Mouse (Mus musculus): ENCODE measurements around the gene Klhl8.

Gene Klhl8

DNA sequence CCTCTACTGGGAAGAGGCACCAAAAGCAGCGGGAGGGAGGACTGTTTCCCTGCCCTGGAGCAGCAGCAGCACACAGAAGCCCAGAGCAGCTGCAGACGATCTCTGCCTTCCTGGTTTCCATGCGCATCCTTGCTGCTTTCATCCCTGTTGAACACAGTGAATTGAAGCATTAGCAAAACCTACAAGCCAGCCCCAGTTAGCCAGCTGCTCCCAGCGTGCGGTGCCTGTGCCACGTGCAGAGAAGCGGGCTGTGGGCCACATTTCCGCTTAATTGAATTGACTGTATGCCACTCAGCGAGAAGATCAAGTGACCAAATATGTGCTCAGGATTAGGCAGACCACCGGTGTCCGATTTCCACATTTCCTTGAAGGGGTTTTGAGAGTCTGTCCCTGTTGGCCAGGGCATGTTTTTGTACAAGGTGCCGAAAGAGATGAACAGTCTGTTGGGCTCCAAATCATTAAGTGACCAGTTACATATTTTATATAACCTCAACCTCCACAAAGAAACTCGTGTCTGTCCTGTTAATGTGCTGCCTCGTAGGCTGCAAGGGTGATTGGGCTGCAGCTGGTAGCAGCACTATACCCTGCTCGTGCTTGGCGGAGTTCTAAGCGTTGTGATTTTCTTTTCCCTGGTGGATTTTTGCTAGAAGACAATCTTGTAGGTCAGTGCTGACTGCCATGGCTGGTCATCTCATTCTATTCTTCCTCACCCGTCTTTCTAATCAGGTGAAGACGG, 65.5 kb downstream of the Klhl8 start:
- peak; percentile 35 to 36 for DNase-seq

DNA sequence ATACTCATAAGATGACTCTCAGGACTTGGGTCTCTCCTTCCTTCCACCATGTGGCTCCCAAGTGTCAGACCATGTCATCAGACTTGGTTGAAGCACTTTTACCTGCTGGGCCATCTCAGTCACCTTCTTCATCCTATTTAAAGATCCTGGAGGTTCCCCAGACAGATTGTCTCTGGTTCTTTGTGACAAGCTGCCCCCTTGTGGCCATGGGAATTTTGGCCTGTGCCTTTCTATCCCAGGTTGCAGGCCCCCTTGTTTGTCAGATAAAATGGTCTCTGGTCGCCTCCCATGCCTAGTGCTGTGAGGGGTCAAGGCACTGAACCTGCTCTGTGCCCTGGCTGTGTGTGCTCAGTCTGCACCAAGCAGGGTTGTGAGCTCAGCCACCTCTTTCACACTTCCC, 67.1 kb downstream of the Klhl8 start:
- peak; percentile 40 to 42 for DNase-seq

DNA sequence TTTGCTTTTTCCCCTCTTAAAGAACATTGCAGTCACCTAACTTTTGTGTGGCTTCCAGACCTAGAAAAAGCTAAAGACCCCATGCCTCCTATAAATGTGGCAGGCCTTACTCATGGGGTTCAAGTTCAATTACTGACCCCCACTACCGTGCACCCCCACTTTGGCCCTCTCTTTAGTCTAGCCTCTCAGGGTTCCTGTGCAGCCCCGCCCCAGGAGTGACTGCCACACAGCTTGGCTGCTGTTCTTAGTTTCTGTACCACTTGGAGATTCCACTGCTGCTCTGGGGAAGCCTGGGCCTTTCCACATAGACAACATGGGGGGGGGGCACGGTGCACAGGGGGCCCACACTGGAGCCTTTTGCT, 71.8 kb downstream of the Klhl8 start:
- no peak for DNase-seq

- DNase-seq = no peak
Observed at GRCm38 (mm10) chr5:103838550-103839264, 72.4 kb downstream of the Klhl8 start.

GRCm38 (mm10) chr5:103836148-103836784, 74.8 kb downstream of the Klhl8 start:
- DNase-seq = no peak

- no peak for DNase-seq
Observed at GRCm38 (mm10) chr5:103835471-103836147, 75.5 kb downstream of the Klhl8 start.

- DNase-seq = no peak
Observed at GRCm38 (mm10) chr5:103830886-103831285, 80.2 kb downstream of the Klhl8 start.

DNA sequence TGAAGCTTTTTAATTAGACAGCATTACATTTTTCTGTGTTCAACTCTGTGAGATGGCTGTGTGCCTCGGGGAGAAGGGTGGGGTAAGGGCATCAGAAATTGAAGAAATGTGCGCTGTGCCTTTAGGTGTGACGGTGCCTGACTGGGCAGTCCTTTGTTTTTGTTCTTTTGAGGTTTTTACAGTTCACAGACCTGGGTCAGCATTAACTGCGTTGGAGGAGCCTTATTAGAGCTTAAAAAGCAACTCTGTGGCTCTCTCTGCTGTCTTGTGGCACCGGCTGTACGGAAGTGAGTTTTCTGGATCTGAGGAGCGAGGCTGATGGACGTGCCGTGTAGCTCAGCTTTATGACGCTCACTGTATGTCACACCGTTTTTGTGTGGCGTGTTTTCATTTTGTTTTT, 81.9 kb downstream of the Klhl8 start:
- no peak for DNase-seq

- DNase-seq = no peak
Observed at GRCm38 (mm10) chr5:103828729-103829128, 82.3 kb downstream of the Klhl8 start.

GRCm38 (mm10) chr5:103828304-103828703, 82.8 kb downstream of the Klhl8 start:
- DNase-seq = no peak

DNA sequence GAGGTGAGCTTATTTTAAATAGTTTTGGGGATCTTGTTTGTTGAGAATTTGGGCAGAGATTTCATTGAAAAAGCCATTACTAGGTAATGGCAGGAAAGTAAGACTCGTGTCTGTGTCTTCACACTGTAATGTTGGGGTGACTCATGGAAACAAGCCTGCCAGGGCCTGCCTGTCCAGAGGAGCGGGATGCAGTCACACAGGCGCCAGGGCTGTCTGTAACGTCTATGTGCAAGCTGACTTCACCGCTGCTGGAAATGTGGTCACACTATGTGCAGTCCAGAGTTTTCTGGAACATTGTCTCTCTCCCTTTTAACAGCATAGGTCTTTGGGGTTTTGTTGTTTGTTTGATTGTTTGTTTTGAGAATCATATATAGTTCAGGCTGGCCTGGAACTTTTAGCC, 88.1 kb downstream of the Klhl8 start:
- no peak for DNase-seq

GRCm38 (mm10) chr5:103821500-103822298, 89.4 kb downstream of the Klhl8 start:
- DNase-seq = no peak

GRCm38 (mm10) chr5:103821062-103821461, 90.0 kb downstream of the Klhl8 start:
- no peak for DNase-seq

- DNase-seq = no peak
Observed at GRCm38 (mm10) chr5:103819674-103820073, 91.4 kb downstream of the Klhl8 start.

DNA sequence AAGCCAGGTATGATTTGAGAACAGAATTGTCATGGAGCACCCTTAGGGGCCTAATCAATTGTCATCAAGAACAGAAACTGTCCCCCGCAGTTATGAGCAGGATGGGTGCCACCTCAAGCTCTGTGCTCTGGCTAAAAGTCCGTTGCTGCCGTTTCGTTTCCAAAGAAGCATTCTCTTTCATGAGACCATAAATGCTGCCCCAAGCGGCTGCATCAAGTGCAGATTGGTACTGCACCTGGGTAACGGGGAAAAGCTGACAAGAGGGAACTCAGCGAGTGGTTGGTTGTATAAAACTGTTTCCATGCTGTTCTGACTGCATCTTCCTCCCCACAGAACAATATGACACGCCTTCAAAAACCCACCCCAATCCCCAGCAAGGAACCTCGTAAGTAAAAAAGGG, 92.5 kb downstream of the Klhl8 start:
- no peak for DNase-seq

- peak; percentile 79 to 86 for DNase-seq
Observed at GRCm38 (mm10) chr5:103817754-103818153, 93.3 kb downstream of the Klhl8 start.

GRCm38 (mm10) chr5:103816718-103817117, 94.3 kb downstream of the Klhl8 start:
- DNase-seq = no peak

- DNase-seq = no peak
Observed at GRCm38 (mm10) chr5:103815249-103815617, 95.8 kb downstream of the Klhl8 start.

- DNase-seq = no peak
Observed at GRCm38 (mm10) chr5:103814551-103815248, 96.4 kb downstream of the Klhl8 start.

DNA sequence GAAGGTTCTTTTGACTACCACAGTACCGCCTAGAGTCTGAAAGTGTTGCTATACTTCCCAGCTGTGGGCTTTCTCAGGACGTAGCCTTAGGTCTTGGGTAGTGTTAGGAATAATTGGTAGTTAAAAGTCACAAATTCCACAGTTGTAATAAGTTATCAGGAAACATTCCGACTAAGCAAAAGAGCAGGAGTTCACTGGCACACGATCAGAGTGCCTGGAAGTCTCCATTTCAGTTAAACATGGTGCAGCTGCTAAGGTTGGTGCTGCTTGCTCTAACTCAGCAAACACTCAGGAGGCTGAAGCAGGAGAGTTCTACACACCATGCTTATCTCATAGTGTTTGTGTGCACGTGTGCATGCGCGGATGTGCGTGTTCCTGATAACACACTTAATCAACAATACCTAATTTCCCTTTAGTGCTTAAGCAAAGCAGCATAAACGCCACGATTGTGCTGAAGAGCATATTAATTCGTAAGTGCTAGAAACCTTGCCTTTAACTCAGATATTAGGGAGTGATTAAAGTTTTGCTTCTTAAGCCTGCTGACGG, 97.0 kb downstream of the Klhl8 start:
- no peak for DNase-seq

- DNase-seq = no peak
Observed at GRCm38 (mm10) chr5:103813291-103813690, 97.8 kb downstream of the Klhl8 start.
